Mouse (Mus musculus): ENCODE measurements at regions not wholly inside any gene's neighbourhood (a gene's known extent, or its start where the extent isn't known, plus 50 kb on each side); places are given as distances from the start of the nearest gene placed in this dataset.

- Histone ChIP-seq H3K4me2 (ENCODE audit: low read depth, low read length) (no peak overlapping the region), H3K27me3 (ENCODE audit: control insufficient read depth, insufficient read depth, low read length) (no peaks in the 10 kb centered on the region), H3K4me3 (ENCODE audit: low read depth, low read length) (no peak overlapping the region), H3K4me1 (ENCODE audit: control insufficient read depth, insufficient read depth) (no peaks in the 10 kb centered on the region), H3K36me3 (replicated peaks; ENCODE audit: control insufficient read depth, insufficient read depth, low read length) (no peaks in the 10 kb centered on the region), H3K9ac (replicated peaks; ENCODE audit: low read depth, low read length) (no peak overlapping the region), H3K9me3 (replicated peaks; ENCODE audit: control insufficient read depth, low read length) (no peaks in the 10 kb centered on the region), H3K27ac (ENCODE audit: low read depth) (no peak overlapping the region)
- TF ChIP-seq EP300 (IDR thresholded peaks at IDR 0.05; ENCODE audit: low read depth) (no peak), CTCF (IDR thresholded peaks at IDR 0.05; ENCODE audit: low read depth) (no peak)
- DNase-seq (ENCODE audit: low spot score) (no peak), ATAC-seq (ENCODE audit: insufficient read depth, low read depth) (no peak)
- WGBS, result 59% methylated on average over 2 of the region's 2 CpGs
Measured at GRCm38 (mm10) chr8:79542461-79542860, 97.0 kb upstream of the Otud4 start.

- no peaks in the 10 kb centered on the region for H3K9me3 ChIP-seq (replicated peaks; ENCODE audit: control insufficient read depth, low read length)
- TF ChIP-seq CTCF (IDR thresholded peaks at IDR 0.05; ENCODE audit: low read depth) (no peak), EP300 (IDR thresholded peaks at IDR 0.05; ENCODE audit: low read depth) (no peak)
- H3K27ac ChIP-seq (ENCODE audit: low read depth), result no peak overlapping the region
Measured at GRCm38 (mm10) chr8:79540053-79540452, 99.4 kb upstream of the Otud4 start.

DNA sequence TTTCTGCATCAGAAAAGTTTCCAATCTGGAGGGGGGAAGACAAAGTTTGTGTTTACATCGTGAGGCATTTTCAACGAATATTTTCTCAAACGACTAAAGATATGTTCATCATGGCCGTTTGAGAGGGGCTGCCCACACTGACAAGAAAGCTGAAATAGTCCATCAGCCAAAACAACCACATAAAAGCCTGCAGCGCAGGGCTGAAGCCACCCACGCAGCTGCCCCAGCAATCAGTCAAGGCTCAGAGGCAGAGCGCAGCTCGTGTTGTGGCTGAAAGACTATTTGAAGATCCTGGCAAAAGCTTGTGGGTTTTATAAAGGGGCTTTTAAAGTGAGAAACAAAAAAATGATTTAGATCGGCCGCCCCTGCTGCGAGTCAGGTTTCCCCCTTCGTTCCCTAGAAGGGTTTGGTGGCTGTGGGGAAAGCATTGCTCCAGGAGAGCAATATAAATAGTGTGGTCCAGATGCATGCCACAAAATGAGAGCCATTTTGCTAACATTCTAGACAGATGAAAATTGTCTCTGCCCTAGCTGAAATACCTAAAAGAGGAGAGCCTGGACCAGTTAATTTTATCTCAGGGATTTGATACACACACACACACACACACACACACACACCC lies 105.0 kb upstream of the Otud4 start:
- Histone ChIP-seq H3K4me3 (ENCODE audit: low read depth, low read length) (no peak overlapping the region), H3K9me3 (replicated peaks; ENCODE audit: control insufficient read depth, low read length) (no peaks in the 10 kb centered on the region), H3K27me3 (ENCODE audit: control insufficient read depth, insufficient read depth, low read length) (no peaks in the 10 kb centered on the region), H3K9ac (replicated peaks; ENCODE audit: low read depth, low read length) (no peak overlapping the region), H3K4me1 (ENCODE audit: control insufficient read depth, insufficient read depth) (no peaks in the 10 kb centered on the region), H3K4me2 (ENCODE audit: low read depth, low read length) (no peak overlapping the region), H3K36me3 (replicated peaks; ENCODE audit: control insufficient read depth, insufficient read depth, low read length) (no peaks in the 10 kb centered on the region), H3K27ac (ENCODE audit: low read depth) (no peak overlapping the region)
- DNase-seq (ENCODE audit: low spot score) (no peak), ATAC-seq (ENCODE audit: insufficient read depth, low read depth) (no peak)
- TF ChIP-seq EP300 (IDR thresholded peaks at IDR 0.05; ENCODE audit: low read depth), result no peak
- no peak for TF ChIP-seq CTCF (IDR thresholded peaks at IDR 0.05; ENCODE audit: low read depth)
- WGBS, result 70% methylated on average over 12 of the region's 12 CpGs

More at GRCm38 (mm10) chr8:79540053-79540452, 99.4 kb upstream of the Otud4 start:
- Histone ChIP-seq H3K4me3 (ENCODE audit: low read depth, low read length) (no peak overlapping the region), H3K4me2 (ENCODE audit: low read depth, low read length) (no peak overlapping the region), H3K27me3 (ENCODE audit: control insufficient read depth, insufficient read depth, low read length) (no peaks in the 10 kb centered on the region), H3K9ac (replicated peaks; ENCODE audit: low read depth, low read length) (no peak overlapping the region), H3K4me1 (ENCODE audit: control insufficient read depth, insufficient read depth) (no peaks in the 10 kb centered on the region), H3K36me3 (replicated peaks; ENCODE audit: control insufficient read depth, insufficient read depth, low read length) (no peaks in the 10 kb centered on the region)
- ATAC-seq (ENCODE audit: insufficient read depth, low read depth) (no peak), DNase-seq (ENCODE audit: low spot score) (no peak)
- WGBS, result 86% methylated on average over 4 of the region's 4 CpGs

- no peaks in the 10 kb centered on the region for H3K36me3 ChIP-seq (replicated peaks; ENCODE audit: control insufficient read depth, insufficient read depth, low read length)
- ATAC-seq (ENCODE audit: insufficient read depth, low read depth), result no peak
- WGBS, result 28% methylated on average over 4 of the region's 4 CpGs
- H3K4me1 ChIP-seq (ENCODE audit: control insufficient read depth, insufficient read depth), result no peaks in the 10 kb centered on the region
- no peaks in the 10 kb centered on the region for H3K27me3 ChIP-seq (ENCODE audit: control insufficient read depth, insufficient read depth, low read length)
- no peak overlapping the region for H3K4me3 ChIP-seq (ENCODE audit: low read depth, low read length)
- H3K27ac ChIP-seq (ENCODE audit: low read depth), result no peak overlapping the region
- no peak overlapping the region for H3K4me2 ChIP-seq (ENCODE audit: low read depth, low read length)
- no peak for TF ChIP-seq EP300 (IDR thresholded peaks at IDR 0.05; ENCODE audit: low read depth)
- peak; percentile 41 for TF ChIP-seq CTCF (IDR thresholded peaks at IDR 0.05; ENCODE audit: low read depth)
- no peak for DNase-seq (ENCODE audit: low spot score)
- H3K9ac ChIP-seq (replicated peaks; ENCODE audit: low read depth, low read length), result no peak overlapping the region
- no peaks in the 10 kb centered on the region for H3K9me3 ChIP-seq (replicated peaks; ENCODE audit: control insufficient read depth, low read length)
Measured at GRCm38 (mm10) chr8:79529556-79529955, 109.9 kb upstream of the Otud4 start.

DNA sequence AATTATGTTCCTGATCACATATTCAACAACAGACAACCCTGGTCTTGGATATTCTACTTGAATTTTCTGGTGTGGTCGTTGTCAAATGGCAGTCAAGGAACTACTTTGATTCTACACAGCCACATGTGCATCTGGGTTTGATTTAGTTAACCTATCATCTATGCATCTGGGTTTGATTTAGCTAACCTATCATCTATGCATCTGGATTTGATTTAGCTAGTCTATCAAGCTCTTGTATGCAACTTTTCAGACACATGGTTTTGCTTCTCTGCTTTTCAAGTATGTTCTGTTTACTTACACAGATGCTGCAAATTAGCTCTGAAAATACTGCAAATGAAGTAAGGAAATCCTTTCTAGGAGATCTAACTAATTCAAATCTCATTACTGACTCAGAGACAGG lies 117.4 kb upstream of the Otud4 start:
- no peak overlapping the region for H3K4me2 ChIP-seq (ENCODE audit: low read depth, low read length)
- no peaks in the 10 kb centered on the region for H3K27me3 ChIP-seq (ENCODE audit: control insufficient read depth, insufficient read depth, low read length)
- no peak overlapping the region for H3K27ac ChIP-seq (ENCODE audit: low read depth)
- no peaks in the 10 kb centered on the region for H3K9me3 ChIP-seq (replicated peaks; ENCODE audit: control insufficient read depth, low read length)
- no peak overlapping the region for H3K4me3 ChIP-seq (ENCODE audit: low read depth, low read length)
- no peak for ATAC-seq (ENCODE audit: insufficient read depth, low read depth)
- no peaks in the 10 kb centered on the region for H3K36me3 ChIP-seq (replicated peaks; ENCODE audit: control insufficient read depth, insufficient read depth, low read length)
- DNase-seq (ENCODE audit: low spot score), result no peak
- TF ChIP-seq EP300 (IDR thresholded peaks at IDR 0.05; ENCODE audit: low read depth), result no peak
- no peak for TF ChIP-seq CTCF (IDR thresholded peaks at IDR 0.05; ENCODE audit: low read depth)
- WGBS, result 71% methylated on average over 1 of the region's 1 CpGs
- H3K4me1 ChIP-seq (ENCODE audit: control insufficient read depth, insufficient read depth), result no peaks in the 10 kb centered on the region
- no peak overlapping the region for H3K9ac ChIP-seq (replicated peaks; ENCODE audit: low read depth, low read length)

- H3K4me3 ChIP-seq (ENCODE audit: low read depth, low read length), result no peak overlapping the region
- DNase-seq (ENCODE audit: low spot score) (no peak), ATAC-seq (ENCODE audit: insufficient read depth, low read depth) (no peak)
- H3K4me2 ChIP-seq (ENCODE audit: low read depth, low read length), result no peak overlapping the region
- no peaks in the 10 kb centered on the region for H3K4me1 ChIP-seq (ENCODE audit: control insufficient read depth, insufficient read depth)
- no peak overlapping the region for H3K9ac ChIP-seq (replicated peaks; ENCODE audit: low read depth, low read length)
- 77% methylated on average over 4 of the region's 4 CpGs for WGBS
- TF ChIP-seq CTCF (IDR thresholded peaks at IDR 0.05; ENCODE audit: low read depth) (no peak), EP300 (IDR thresholded peaks at IDR 0.05; ENCODE audit: low read depth) (no peak)
- no peaks in the 10 kb centered on the region for H3K27me3 ChIP-seq (ENCODE audit: control insufficient read depth, insufficient read depth, low read length)
- H3K36me3 ChIP-seq (replicated peaks; ENCODE audit: control insufficient read depth, insufficient read depth, low read length), result no peaks in the 10 kb centered on the region
- H3K9me3 ChIP-seq (replicated peaks; ENCODE audit: control insufficient read depth, low read length), result no peaks in the 10 kb centered on the region
- H3K27ac ChIP-seq (ENCODE audit: low read depth), result no peak overlapping the region
Measured at GRCm38 (mm10) chr8:79518966-79519365, 119.6 kb upstream of the Smad1 start.
